ENCODE assay signal across 8 mouse cellular contexts in genomic region chr15:102246866-102247251, GRCm38 (mm10). TPM values are rescaled to one million over a fixed set of nuclear protein-coding genes. Genes with fewer than 3 reads are reported as not detected.
DNase-seq lines count a peak whose midpoint lies in the region; ATAC-seq lines count a peak whose summit lies in the region.

No protein-coding gene starts in this region.

- ATAC-seq in hindbrain, embryonic 14.5 days (ENCODE audit: low FRiP score): peak; percentile 81

- H3K9ac ChIP-seq in hindbrain, embryonic 14.5 days: peak overlapping the region; percentile 67

- H3K4me1 ChIP-seq in hindbrain, embryonic 14.5 days (replicated peaks; ENCODE audit: control insufficient read depth, insufficient read depth, low read length): peaks cover 38% of the 10 kb centered on the region; the same call in 1 of the 2 replicates

- H3K27ac ChIP-seq in hindbrain, embryonic 14.5 days: peak overlapping the region; percentile 84

- no peaks in the 10 kb centered on the region for H3K36me3 ChIP-seq in hindbrain, embryonic 14.5 days (replicated peaks; ENCODE audit: control insufficient read depth, insufficient read depth)

- no peaks in the 10 kb centered on the region for H3K9me3 ChIP-seq in hindbrain, embryonic 14.5 days (ENCODE audit: control insufficient read depth, low read length)

- DNase-seq in R1 (ENCODE audit: low read depth, low spot score): peak; percentile 99
- DNase-seq in cerebellum, postnatal 10 days: peak; percentile 91 to 93
- peak; percentile 75 to 78 for DNase-seq in frontal cortex, postnatal 25 days (ENCODE audit: low spot score in 2 of 2)
- peak; percentile 89 for DNase-seq in hindbrain, embryonic 14.5 days (ENCODE audit: low spot score)
- peak; percentile 81 for DNase-seq in left cerebral cortex, adult 11 months (ENCODE audit: low spot score)
- peak; percentile 99 for DNase-seq in lung, postnatal 36 days
- DNase-seq in retina, postnatal 1 day: peak; percentile 90
- DNase-seq in urinary bladder, postnatal 14 days (ENCODE audit: low spot score): peak; percentile 97

- peak overlapping the region; percentile 98 for H3K4me2 ChIP-seq in hindbrain, embryonic 14.5 days (replicated peaks)

- peak overlapping the region; percentile 48 for H3K4me3 ChIP-seq in hindbrain, embryonic 14.5 days (replicated peaks; ENCODE audit: low read length)

- WGBS in hindbrain, embryonic 14.5 days: under 1% methylated on average over 26 of the region's 35 CpGs

- peaks cover 70% of the 10 kb centered on the region for H3K27me3 ChIP-seq in hindbrain, embryonic 14.5 days (ENCODE audit: control insufficient read depth, insufficient read depth, low read length)

RNA-seq across cellular contexts. Expression of gene Rarg, which starts 10.5 kb away (rescaled TPM):
- polyA plus RNA-seq in hindbrain, embryonic 14.5 days (2014; fragmentation: Nextera tagmentation; extraction: Ambion mirVana): 6.2 and 6.7 TPM in 2 replicates

RNA-seq across cellular contexts. Expression of gene Itgb7, which starts 15.1 kb away (rescaled TPM):
- polyA plus RNA-seq in hindbrain, embryonic 14.5 days (2014; fragmentation: Nextera tagmentation; extraction: Ambion mirVana): 0.22 and 1.1 TPM in 2 replicates

RNA-seq across cellular contexts. Expression of gene Gm9918, which starts 23.5 kb away (rescaled TPM):
- not detected in 2 replicates for polyA plus RNA-seq in hindbrain, embryonic 14.5 days (2014; fragmentation: Nextera tagmentation; extraction: Ambion mirVana)

RNA-seq across cellular contexts. Expression of gene Mfsd5, which starts 32.4 kb away (rescaled TPM):
- polyA plus RNA-seq in hindbrain, embryonic 14.5 days (2014; fragmentation: Nextera tagmentation; extraction: Ambion mirVana): 60.6 and 61.8 TPM in 2 replicates

RNA-seq across cellular contexts. Expression of gene Csad, which starts 42.3 kb away (rescaled TPM):
- 27.5 and 33.3 TPM in 2 replicates for polyA plus RNA-seq in hindbrain, embryonic 14.5 days (2014; fragmentation: Nextera tagmentation; extraction: Ambion mirVana)

Comparison
In these comparisons a context has a peak if more than half of its experiments do, and no peak if none do; other contexts are left out.
1. Peak in every context shown above with its lines: DNase-seq, ATAC-seq, H3K4me3 ChIP-seq and H3K27ac ChIP-seq.